Mouse (Mus musculus) ES-Bruce4 (cell line): Measurements from ENCODE around the gene Shroom2. TPM values are rescaled to one million over a fixed set of nuclear protein-coding genes. Genes with fewer than 3 reads are reported as not detected.

Source experiments
- H3K27ac ChIP-seq: 2 replicates; pipeline ENCODE4 v1.5.1; 2012; ENCODE audit warnings: low read length, inconsistent platforms; ENCODE audit not compliant: insufficient read depth
- H3K27me3 ChIP-seq: 2 replicates; pipeline ENCODE4 v1.6.1; 2012; ENCODE audit warnings: mild to moderate bottlenecking, low read length, inconsistent platforms; ENCODE audit not compliant: control insufficient read depth, poor library complexity, insufficient read depth, severe bottlenecking
- H3K36me3 ChIP-seq: 2 replicates; pipeline ENCODE4 v1.6.1; 2012; ENCODE audit warnings: inconsistent platforms, mild to moderate bottlenecking, low read length, moderate library complexity; ENCODE audit not compliant: control insufficient read depth, poor library complexity, insufficient read depth, severe bottlenecking
- H3K4me1 ChIP-seq: one replicate; pipeline ENCODE4 v1.8.1; 2011; ENCODE audit warnings: low read length; ENCODE audit not compliant: control insufficient read depth, insufficient read depth
- H3K4me3 ChIP-seq: 2 replicates; pipeline ENCODE4 v1.5.1; 2011; ENCODE audit warnings: low read depth, mild to moderate bottlenecking, low read length
- H3K9ac ChIP-seq: 2 replicates; pipeline ENCODE4 v1.6.1; 2012; ENCODE audit warnings: low read depth, mild to moderate bottlenecking, inconsistent platforms; ENCODE audit not compliant: poor library complexity, severe bottlenecking
- H3K9me3 ChIP-seq: replicated peaks from 2 replicates; pipeline ENCODE4 v1.6.1; 2012; ENCODE audit warnings: mild to moderate bottlenecking, low read length, inconsistent platforms; ENCODE audit not compliant: control insufficient read depth, poor library complexity, insufficient read depth, severe bottlenecking
- CTCF ChIP-seq: IDR thresholded peaks from one replicate; pipeline ENCODE4 v1.8.1; 2011; ENCODE audit warnings: low read depth, low read length
- EP300 ChIP-seq: IDR thresholded peaks from 2 replicates; pipeline ENCODE4 v1.6.1; 2011; ENCODE audit warnings: low read depth, low read length; ENCODE audit not compliant: insufficient read depth
- POLR2A ChIP-seq: IDR thresholded peaks from one replicate; pipeline ENCODE4 v1.8.1; 2011; ENCODE audit warnings: low read length; ENCODE audit not compliant: insufficient read depth
- polyA plus RNA-seq: library from polyadenylated mRNA; stranded (reverse); fragments of >200 nt; gene quantifications from 2 replicates; pipeline ENCODE4 v1.2.4, GENCODE M21; 2011; ENCODE audit warnings: low read depth; ENCODE audit not compliant: missing spikeins, insufficient read depth, insufficient read length

Gene Shroom2
- polyA plus RNA-seq, 1 experiment, result 35.6 TPM

DNA sequence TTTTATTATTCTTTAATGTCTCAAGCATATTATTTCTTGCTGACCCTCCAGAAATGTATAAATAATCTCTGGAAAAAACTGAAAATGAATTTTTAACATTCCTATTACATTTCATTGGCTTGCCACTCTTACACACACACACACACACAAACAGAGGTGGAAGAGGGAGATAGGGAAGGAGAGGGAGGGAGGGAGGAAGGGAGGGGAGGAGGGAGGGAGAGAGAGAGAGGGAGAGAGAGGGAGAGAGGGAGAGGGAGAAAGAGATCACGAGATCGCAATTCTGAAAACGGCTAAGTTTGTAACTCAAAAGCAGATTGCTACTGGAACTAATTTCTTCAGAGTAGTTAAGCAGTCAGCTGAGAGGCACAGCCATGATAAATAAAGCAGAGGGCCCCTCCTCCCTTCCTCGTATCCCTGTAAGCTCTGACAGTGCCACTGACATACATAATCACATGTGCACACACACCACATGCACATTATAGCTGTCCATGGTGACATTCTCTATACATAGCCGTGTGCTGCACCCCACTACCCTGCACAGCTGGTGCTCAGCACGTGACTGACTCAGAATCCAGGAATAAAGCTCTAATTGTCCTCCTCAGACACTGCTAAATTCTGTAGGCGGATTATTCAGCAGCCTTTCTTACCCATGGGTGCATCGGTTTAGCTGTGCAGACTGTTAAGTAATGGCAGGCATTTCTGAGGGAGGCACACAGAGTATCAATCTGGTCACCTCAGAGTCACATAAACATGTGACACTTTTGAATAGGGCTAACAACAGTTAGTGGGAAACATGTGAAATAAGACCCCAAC is 113.3 kb downstream of the Shroom2 start:
- Histone ChIP-seq H3K36me3 (peaks cover 5% of the 10 kb centered on the region; the same call in 1 of the 2 replicates), H3K9ac (no peak overlapping the region), H3K9me3 (no peaks in the 10 kb centered on the region), H3K27me3 (no peaks in the 10 kb centered on the region), H3K4me3 (no peak overlapping the region), H3K4me1 (peaks cover 1% of the 10 kb centered on the region), H3K27ac (no peak overlapping the region)
- TF ChIP-seq EP300 (no peak), POLR2A (no peak), CTCF (no peak)

DNA sequence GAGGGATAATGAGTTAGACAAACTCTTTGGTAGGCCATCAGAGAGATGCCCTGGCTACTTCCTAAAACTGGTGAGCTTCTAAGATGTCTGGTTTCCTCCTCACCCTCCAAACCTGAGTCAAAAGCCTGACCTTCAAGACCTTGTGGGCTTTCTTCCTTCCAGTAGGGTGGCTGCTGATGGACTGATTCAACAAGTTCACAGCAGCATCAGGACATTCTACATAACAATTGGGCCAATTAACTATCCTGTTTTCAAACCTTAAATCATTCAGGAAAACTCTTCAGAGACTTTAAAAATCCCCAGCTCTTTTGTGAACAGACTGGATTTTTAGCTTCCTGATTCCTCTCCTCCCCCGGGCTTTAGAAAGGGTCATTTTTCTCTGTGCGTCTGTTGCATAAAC is 116.6 kb downstream of the Shroom2 start:
- Histone ChIP-seq H3K4me1 (peaks cover 1% of the 10 kb centered on the region), H3K4me3 (no peak overlapping the region), H3K27me3 (no peaks in the 10 kb centered on the region), H3K27ac (peak overlapping the region; percentile 89), H3K9me3 (no peaks in the 10 kb centered on the region), H3K9ac (no peak overlapping the region), H3K36me3 (no peaks in the 10 kb centered on the region)
- TF ChIP-seq CTCF, result no peak
- no peak for TF ChIP-seq EP300
- no peak for TF ChIP-seq POLR2A

DNA sequence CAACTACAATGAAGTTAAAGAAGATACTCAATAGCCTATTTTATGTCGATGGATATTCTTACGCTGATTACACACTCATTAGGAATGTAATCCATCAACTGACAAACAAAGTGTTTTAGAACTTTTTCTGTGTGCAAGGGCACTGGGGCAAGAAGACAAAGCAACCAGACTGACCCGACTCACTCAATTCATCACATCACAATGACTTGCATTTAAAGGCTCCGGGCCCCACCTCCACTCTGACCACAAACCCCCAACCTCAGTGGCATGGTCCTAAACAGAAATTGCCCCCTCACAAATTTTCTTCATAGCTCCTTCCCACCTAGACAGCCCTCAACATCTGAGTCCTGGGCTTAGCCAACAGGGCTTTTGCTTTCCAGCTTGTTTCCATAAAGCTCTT is 124.4 kb downstream of the Shroom2 start:
- Histone ChIP-seq H3K27ac (0 out of 2 replicates have a peak overlapping the region, but pooled peaks have one; percentile 48), H3K4me3 (no peak overlapping the region), H3K9me3 (no peaks in the 10 kb centered on the region), H3K9ac (no peak overlapping the region), H3K27me3 (no peaks in the 10 kb centered on the region), H3K36me3 (no peaks in the 10 kb centered on the region), H3K4me1 (no peaks in the 10 kb centered on the region)
- TF ChIP-seq CTCF, result no peak
- TF ChIP-seq EP300, result 0 out of 2 replicates have a peak, but pooled peaks have one; percentile 45
- no peak for TF ChIP-seq POLR2A

DNA sequence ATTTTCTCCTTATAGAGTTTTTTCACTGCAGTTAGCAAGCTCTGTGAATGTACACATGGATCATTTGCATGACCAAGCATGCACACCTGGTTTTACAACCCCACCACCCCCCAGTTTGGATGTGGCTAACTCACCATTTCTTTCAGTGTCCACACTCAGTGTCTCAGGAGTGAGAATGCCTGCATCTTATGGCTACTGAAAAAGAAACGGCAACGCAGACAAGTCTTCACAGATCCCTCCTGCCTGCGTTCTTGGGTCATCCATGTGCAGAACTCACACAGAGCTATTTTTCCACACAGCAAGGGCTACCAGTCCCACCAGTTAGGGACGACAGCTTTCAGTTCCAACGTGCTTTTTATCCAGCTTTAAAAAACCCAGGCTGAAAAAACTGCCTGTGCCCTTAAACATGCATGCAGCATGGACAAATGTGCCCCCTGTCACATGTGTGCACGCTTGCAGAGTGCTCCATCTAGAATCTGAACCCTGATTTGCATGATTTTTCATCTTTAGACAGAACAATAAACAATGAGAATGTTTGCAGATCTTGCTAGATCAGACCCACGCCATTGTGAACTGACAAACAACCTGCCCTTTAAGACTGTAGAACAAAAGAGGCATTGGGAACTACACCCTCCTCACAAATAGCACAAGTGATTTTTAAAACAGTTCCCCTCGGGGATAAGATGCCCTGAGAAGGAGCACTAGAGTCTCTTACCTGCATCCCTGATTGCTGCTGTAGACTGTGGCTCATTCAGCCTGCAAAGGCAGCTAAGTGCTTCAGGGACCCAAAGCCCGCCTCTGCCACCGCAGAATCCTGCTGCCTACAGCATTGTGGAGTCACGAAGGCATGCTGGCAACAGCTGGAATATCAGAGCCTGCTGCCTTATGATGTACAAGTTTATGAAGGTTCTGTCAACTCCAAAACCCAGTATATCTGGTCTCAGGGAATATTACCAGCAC is 125.3 kb downstream of the Shroom2 start:
- Histone ChIP-seq H3K4me3 (no peak overlapping the region), H3K27ac (peak overlapping the region; percentile 79)

DNA sequence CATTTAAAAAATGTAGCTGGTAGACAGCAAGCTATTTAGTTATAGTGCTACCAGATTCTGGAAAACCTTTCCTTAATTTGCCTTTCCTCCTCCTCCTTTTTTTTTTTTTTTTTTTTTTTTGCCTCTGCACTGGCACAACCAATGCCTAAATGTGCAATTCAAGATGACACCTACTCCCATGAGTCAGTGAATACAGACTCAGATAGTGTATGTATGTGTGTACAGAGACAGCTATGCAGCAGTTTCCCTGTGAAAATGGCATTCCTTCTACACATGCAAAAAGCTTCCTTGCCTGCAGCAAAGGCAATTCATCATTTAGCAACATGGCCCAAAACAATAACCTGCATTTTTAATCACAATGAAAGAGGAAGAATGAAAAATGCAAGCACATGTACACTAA is 126.1 kb downstream of the Shroom2 start:
- H3K4me1 ChIP-seq, result no peaks in the 10 kb centered on the region
- no peaks in the 10 kb centered on the region for H3K27me3 ChIP-seq
- no peak overlapping the region for H3K27ac ChIP-seq
- H3K36me3 ChIP-seq, result no peaks in the 10 kb centered on the region
- H3K4me3 ChIP-seq, result no peak overlapping the region
- H3K9ac ChIP-seq, result no peak overlapping the region
- no peak for TF ChIP-seq POLR2A
- no peak for TF ChIP-seq EP300
- no peak for TF ChIP-seq CTCF
- H3K9me3 ChIP-seq, result no peaks in the 10 kb centered on the region

More for the DNA sequence above, 125.3 kb downstream of the Shroom2 start:
- H3K4me1 ChIP-seq, result no peaks in the 10 kb centered on the region
- no peak overlapping the region; the same call in 1 of the 2 replicates for H3K9ac ChIP-seq
- no peaks in the 10 kb centered on the region for H3K9me3 ChIP-seq
- TF ChIP-seq CTCF (no peak), POLR2A (no peak), EP300 (no peak)
- no peaks in the 10 kb centered on the region for H3K27me3 ChIP-seq
- H3K36me3 ChIP-seq, result no peaks in the 10 kb centered on the region
